Mouse (Mus musculus): Measurements from ENCODE around the gene Ppm1h.
A peak's percentile ranks its signal among the peaks of the same experiment; 100 is the strongest.

Ppm1h gene

GRCm38 (mm10) chr10:122704901-122705300 is 26.3 kb downstream of the Ppm1h start:
- no peak for DNase-seq (ENCODE audit: low spot score)

DNA sequence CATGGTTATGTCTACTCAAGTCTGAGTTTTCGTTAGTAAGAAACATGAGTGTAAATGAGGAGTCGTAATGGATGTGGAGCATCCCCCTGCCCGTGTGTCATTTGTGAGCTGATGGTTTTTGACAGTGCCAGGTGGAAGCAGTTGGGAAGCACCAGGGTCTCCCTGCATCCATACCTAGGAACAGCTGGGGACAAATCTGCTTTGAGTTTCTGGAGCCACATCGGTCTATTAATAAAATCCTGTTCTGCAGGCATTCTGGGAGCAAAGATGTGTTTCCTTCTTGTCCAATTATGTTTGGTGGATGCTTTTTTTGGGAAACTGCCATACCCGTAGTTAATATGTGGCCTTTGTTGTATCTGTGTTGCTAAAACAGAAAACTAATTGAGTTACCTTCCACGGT is 26.9 kb downstream of the Ppm1h start:
- DNase-seq (ENCODE audit: low spot score) = no peak

- DNase-seq (ENCODE audit: low spot score) = no peak
Measured at GRCm38 (mm10) chr10:122711381-122711811, 32.8 kb downstream of the Ppm1h start.

DNA sequence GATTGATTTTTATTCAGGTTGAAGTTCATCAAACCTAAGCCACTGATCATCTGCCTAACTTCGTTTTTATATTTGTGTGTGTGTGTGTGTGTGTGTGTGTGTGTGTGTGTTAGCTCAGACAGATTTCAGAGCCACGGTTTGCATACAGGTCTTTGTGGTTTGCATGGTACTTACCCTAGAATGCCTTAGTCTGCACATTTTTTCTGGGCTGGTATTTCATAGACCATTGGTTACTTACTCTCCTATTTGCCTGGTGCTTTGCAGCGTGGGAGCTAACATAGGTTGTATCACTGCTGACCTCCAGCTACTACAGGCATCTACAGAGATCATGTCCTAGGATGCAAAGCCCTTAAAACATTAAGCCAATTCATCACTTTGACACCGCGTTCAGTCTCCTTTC is 33.7 kb downstream of the Ppm1h start:
- DNase-seq (ENCODE audit: low spot score) = no peak

GRCm38 (mm10) chr10:122715856-122716255 is 37.3 kb downstream of the Ppm1h start:
- DNase-seq (ENCODE audit: low spot score) = no peak

- no peak for DNase-seq (ENCODE audit: low spot score)
Measured at GRCm38 (mm10) chr10:122716286-122716685, 37.7 kb downstream of the Ppm1h start.

DNA sequence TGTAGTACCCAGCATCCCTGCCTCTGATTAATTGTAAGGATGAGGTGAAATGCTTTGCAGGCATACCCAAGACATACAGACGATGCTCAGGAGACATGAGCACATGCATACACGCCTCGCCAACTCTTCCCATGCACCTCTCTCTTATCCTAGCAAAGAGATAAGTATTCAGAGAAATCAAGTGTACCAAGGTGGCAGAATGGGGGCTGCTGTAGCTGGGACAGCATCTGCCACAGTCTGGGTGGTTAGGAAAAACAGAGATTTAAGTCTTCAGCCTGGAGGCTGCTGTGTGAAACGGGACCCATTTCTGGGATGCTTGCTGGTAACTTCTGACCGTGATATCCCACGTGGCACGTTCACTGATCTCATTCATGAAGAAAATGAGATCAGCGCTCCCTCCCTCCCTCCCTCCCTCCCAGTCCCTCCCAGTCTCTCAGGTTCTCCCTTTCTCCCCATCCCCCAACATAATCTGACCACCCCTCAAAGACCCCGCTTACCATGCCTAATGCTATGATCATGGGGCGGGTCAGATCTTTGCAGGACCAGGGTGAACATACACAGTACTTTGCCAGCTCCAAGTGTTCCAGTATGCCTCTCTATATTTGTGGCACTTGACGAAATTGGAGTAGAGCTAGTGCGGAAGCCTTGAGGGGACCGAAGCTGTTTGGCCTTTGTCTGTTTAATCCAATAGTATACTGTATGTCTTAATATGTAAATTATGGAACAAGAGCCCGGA is 38.3 kb downstream of the Ppm1h start:
- no peak for DNase-seq (ENCODE audit: low spot score)

DNA sequence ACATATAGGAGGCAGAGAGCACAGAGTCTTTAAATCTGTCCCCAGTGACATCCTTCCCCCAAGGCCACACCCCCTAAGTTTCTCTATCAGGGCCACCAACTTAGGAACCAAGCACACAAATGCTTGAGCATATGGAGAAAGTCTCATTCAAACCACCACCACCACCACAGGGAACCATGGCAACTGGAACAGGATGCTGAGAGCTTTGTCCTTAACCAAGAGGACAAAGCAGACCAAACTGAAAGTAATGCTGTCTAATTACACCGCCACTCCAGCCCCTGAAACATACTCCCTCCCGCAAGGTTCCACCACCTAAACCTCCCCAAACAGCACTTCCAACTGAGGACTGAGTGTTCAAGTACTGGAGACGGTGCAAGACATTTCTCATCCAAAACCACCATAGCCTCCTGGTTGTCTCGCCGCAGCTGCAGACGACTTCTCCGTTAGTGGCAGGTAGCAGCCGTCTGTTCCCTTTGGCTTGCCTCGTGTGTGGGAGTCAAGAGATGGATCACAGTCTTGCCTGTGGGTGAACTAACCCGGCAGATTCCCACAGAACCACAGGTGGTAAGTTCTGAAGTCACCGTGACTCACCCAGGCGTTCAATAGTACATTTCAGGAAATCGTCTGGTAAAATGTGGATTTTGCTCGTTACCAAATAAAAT is 39.3 kb downstream of the Ppm1h start:
- peak; percentile 77 for DNase-seq (ENCODE audit: low spot score)

DNA sequence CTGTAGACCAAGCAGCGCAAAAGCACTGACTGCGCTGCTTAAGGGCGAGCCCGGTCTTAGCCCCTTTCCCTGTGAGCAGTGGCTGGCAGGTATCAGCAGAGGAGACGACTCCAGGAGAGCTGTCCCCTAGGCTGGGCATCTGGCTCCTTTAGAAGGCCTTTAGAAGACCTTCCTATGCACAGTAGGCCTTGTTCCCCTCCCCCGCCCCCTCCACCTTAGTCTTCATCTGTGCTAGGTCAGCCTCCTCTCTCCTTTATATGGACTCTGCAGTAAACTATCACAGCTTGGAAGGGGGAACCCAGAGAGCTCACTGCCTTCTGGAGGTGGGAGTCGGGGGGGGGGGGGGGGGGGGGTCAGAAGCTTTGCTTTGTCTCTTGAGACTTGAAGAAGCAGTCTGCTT is 40.4 kb downstream of the Ppm1h start:
- DNase-seq (ENCODE audit: low spot score) = no peak

- no peak for DNase-seq (ENCODE audit: low spot score)
Measured at GRCm38 (mm10) chr10:122722111-122722510, 43.5 kb downstream of the Ppm1h start.

DNA sequence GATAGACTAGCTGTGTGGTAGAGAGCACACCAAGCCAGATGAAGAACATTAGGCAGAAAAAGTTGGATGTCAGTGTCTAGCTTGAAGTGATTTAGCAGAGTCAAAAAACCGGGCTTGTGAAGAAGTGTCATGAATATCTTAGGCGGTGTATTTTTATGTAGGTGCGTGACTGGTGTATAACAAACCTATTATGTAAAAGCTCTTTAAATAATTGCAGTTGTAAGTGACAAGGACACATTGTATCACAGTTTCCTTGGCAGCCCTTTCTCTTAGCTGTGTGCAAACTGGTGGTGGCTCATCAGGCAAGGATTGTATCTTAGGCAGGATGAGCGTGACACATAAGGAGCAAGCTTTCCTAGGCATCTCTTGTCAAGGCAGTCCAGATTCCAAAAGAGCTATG is 46.1 kb downstream of the Ppm1h start:
- DNase-seq (ENCODE audit: low spot score) = no peak

DNA sequence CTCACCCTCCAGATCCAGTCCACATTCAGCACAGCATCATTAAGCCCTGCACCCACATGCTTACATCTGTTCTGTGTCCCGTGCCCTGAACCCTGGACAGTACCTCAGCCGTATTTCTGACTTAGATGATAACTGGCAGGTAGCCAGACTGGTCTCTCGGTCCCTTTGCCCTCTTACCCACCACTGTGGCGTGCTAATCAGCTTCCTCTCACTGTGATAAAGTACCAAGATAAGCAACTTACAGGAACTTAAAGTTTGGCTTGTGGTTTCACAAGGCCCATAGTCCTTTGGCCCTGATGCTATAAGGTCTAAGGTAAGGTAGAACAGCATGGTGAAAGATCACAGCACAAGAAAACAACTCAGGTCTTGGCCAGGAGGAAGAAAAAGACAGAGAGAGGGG is 48.7 kb downstream of the Ppm1h start:
- no peak for DNase-seq (ENCODE audit: low spot score)

DNA sequence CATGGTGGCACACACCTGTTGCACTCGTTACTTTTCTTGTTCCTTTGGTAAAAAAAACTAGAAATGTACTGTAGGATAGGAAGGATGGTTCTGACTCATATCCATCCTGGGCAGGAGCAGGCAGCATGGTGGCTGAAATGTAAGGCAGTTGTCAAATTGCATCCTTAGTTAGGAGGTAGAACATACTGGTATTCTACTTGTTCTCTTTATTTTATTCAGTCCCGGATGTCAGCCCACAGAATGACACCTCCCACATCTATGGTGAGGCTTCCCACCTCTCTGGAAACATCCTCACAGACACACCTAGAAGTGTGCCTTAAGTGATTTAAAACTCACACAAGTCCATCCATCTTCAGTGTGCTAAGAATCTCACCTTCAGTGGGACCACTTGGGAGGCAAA is 49.6 kb downstream of the Ppm1h start:
- no peak for DNase-seq (ENCODE audit: low spot score)

- no peak for DNase-seq (ENCODE audit: low spot score)
Measured at GRCm38 (mm10) chr10:122732146-122732545, 53.6 kb downstream of the Ppm1h start.

GRCm38 (mm10) chr10:122734521-122734920 is 56.0 kb downstream of the Ppm1h start:
- no peak for DNase-seq (ENCODE audit: low spot score)

DNA sequence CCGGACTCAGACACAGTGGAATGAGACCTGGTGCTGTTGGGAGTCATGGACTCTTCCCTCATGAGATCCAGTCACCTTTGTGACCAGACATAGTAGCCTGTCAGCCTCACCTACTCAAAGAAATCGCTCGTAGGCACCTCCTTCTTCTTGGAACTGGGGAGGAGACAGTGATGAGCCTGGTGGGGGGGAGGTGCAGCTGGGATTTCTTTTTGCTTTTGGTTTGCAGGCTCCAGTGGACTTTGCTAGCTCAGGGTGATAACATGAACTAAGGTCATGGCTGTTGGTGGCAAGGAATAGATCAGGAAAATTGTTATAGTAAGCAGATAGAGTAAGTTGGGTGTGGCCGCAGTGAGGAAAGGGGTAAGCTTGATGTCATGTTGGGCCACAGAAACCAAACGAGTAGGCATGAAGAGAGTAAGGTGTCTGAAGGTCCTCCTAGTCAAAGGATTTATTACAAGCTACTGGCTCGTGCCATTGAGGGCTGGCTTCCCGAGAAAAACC is 56.8 kb downstream of the Ppm1h start:
- DNase-seq (ENCODE audit: low spot score) = no peak

DNA sequence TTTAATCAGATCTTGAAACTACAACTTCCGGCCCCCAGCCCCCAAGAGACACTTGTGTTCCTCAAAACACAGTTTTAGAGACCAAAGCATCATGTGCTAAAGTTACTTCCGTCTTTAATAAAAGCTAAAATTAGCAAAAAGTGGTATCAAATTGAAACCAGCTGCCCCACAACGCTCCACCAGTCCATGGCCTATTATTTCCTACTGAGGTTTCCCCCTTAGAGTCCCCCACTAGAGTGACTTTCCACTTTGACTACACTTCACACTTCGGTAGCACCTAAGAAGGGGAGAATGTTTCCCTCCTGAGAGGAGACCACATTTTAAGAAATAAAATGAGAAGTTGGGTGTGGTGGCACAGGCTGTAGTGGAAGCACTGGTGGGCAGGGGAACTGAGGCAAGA is 58.3 kb downstream of the Ppm1h start:
- no peak for DNase-seq (ENCODE audit: low spot score)

DNA sequence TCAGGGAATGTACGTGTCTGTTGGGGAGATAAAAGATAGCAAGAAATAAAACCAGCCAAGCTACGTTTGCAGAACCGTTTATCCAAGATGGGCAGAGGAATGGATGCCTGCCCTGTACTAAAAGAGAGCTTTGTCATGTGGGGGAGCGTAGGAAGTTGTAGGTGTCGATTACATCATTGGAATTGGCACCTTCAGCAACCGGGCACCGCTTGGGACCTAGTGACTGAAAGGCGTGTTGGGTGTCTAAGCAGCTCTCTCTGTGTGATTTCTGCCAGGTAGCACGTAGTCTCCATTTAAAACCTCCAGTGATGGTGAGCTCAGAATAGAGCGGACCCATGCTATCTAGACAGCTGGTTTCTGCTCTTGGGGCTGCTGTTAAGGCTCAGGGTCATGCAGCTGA is 60.0 kb downstream of the Ppm1h start:
- DNase-seq (ENCODE audit: low spot score) = peak; percentile 55

DNA sequence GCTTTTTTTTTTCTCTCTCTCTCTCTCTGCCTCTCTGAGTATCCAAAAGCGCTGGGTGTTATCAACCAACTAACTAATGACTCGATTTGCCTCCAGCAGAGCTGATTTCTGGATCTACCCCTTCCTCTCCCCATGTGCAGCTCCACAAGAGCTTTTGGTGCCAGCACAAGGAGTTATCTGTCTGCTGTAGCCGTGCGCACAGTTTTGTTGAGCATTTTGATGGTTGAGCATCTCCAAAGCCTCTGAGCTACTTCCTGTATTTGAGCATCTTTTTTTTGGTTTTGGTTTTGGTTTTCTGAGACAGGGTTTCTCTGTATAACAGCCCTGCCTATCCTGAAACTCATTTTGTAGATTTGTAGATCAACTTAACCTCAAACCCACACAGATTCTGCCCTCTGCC is 60.5 kb downstream of the Ppm1h start:
- DNase-seq (ENCODE audit: low spot score) = peak; percentile 75

GRCm38 (mm10) chr10:122740117-122740516 is 61.6 kb downstream of the Ppm1h start:
- DNase-seq (ENCODE audit: low spot score) = no peak

- no peak for DNase-seq (ENCODE audit: low spot score)
Measured at GRCm38 (mm10) chr10:122741191-122741590, 62.6 kb downstream of the Ppm1h start.

DNA sequence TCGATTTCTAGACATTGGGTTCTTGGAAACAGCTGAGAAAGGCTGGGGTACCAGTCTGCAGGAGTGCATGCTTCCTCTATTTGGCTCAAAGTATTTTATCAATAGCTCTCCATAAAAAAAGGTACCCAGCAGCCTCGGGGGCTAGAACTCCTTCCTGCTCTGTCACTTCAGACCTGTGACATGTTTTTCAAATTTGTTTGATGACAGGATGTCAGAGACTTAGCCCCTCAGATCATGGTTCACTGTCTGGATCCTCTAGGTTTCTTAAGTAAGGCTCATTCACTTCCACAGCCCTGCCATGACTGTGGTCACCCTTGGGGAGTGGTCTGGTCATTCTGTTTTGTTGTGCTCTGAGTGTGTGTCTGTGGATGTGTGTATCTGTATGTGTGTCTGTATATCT is 63.6 kb downstream of the Ppm1h start:
- DNase-seq (ENCODE audit: low spot score) = peak; percentile 61

DNA sequence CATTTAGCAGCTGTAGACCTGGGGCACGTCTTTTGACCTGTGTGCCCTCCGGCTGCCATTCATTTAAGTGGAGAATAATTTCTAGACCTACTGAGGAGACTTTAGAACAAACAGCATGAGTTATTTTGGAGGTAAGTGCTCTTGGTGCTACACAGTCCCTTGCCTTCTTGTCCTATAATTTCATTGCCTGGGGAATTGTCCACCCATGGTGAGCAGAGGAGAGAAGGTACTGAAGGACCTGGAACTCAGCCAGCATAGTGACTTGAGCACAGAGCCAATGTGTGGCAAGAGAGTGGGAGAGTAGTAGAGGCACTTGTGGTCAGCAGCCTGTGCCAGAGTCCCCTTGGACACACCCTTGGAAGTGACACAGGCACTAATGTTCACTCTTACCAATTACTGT is 64.8 kb downstream of the Ppm1h start:
- DNase-seq (ENCODE audit: low spot score) = no peak

DNA sequence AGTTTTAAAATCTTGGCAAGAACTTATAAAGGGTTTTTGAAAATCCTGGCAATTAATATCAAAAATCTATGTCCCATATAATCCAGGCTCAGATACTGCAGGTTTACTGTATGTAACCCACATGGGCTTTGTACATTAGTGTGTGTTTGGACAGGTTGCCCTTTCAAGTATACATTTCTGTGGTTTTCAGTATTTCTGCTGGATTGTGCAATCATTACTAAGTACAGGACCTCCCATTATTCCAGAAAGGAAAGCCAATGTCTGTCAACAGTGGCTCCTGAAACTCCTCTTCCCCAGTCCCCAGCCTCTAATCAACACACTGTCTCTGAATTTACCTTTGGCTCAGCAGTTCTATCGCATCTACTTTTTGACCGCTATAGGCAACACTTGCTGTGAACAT is 66.4 kb downstream of the Ppm1h start:
- no peak for DNase-seq (ENCODE audit: low spot score)
